Mouse (Mus musculus): ENCODE data around the gene Apom. TPM values are rescaled to one million over a fixed set of nuclear protein-coding genes. Genes with fewer than 3 reads are reported as not detected.

Apom gene
- polyA plus RNA-seq (2012; rRNA removed), result 0.15 and 0.25 TPM in 2 replicates

DNA sequence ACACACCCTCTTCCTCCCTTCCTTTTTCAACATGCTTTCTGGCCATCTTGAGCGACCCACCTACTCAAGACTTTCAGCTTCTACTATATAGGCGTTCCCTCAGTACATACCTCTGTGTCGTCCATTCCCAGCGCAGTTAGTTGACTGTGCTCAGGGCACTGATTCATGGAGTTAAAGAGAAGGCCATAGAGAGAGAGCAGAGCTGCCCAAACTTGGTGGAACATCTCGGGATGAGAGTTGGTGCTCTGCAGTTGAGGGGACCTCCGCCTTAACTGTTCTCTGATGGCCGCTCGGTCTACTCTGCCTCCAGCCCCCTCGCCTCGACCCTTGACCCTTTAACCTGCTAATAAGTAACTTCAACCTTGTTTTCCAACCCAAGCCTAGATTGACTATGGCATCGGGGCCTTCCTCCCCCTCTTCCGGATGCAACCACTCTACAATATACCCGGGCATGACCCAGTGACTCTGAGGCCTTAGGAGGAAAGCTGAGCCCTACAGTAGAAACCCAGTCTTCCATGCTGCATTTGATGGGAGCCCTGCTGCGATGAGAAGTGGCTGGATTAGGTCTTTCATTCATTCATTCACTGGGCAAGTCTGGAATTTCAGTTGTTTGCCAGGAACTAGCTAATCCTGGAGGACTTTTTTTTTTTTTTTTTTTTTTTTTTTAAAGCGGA is at the start of gene Apom:
TSS of gene Apom (minus strand) at position 551 of the 674 bp plus-strand sequence.
- Histone ChIP-seq H3K36me3 (ENCODE audit: control insufficient read depth, insufficient read depth, low read length) (peaks cover 13% of the 10 kb centered on the region), H3K4me1 (ENCODE audit: control insufficient read depth, insufficient read depth, insufficient read length, low read length) (peaks cover 9% of the 10 kb centered on the region), H3K4me3 (ENCODE audit: low read depth, low read length) (no peak within 1 kb of the TSS), H3K27me3 (ENCODE audit: control insufficient read depth, insufficient read depth, low read length) (no peaks in the 10 kb centered on the region), H3K27ac (ENCODE audit: insufficient read depth, low read depth, low read length) (no peak within 1 kb of the TSS)
- TF ChIP-seq CTCF (IDR thresholded peaks at IDR 0.05; ENCODE audit: extremely low read depth, insufficient read length, insufficient replicate concordance, low read depth, low read length) (no peak), POLR2A (IDR thresholded peaks at IDR 0.05; ENCODE audit: low read depth, low read length) (no peak)
- 53% methylated on average over 15 of the region's 15 CpGs for WGBS

DNA sequence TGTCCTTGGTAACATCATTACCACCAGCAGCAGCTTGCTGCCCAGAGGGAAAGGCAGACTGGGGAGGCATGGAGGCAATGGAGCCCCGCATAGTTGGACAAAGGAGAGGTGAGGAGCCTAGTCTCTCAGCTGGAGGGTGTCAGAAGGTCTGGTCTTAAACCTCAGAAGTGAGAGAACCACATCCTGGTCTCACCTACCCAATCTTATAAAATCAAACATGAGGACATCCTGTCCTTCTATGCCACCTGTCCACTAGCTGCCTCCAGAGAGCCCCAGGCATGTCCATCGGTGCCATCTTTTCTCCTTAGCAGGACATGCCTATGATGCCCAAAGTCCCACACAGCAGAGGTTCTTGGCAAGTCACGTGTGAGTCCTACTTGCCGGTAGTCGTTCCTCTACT is 48.2 kb upstream of the Apom start:
- Histone ChIP-seq H3K4me3 (ENCODE audit: low read depth, low read length) (no peak overlapping the region), H3K27me3 (ENCODE audit: control insufficient read depth, insufficient read depth, low read length) (no peaks in the 10 kb centered on the region), H3K4me1 (ENCODE audit: control insufficient read depth, insufficient read depth, insufficient read length, low read length) (no peaks in the 10 kb centered on the region), H3K27ac (ENCODE audit: insufficient read depth, low read depth, low read length) (no peak overlapping the region), H3K36me3 (ENCODE audit: control insufficient read depth, insufficient read depth, low read length) (no peaks in the 10 kb centered on the region)
- TF ChIP-seq CTCF (IDR thresholded peaks at IDR 0.05; ENCODE audit: extremely low read depth, insufficient read length, insufficient replicate concordance, low read depth, low read length), result no peak
- TF ChIP-seq POLR2A (IDR thresholded peaks at IDR 0.05; ENCODE audit: low read depth, low read length), result no peak
- WGBS, result 82% methylated on average over 5 of the region's 5 CpGs

DNA sequence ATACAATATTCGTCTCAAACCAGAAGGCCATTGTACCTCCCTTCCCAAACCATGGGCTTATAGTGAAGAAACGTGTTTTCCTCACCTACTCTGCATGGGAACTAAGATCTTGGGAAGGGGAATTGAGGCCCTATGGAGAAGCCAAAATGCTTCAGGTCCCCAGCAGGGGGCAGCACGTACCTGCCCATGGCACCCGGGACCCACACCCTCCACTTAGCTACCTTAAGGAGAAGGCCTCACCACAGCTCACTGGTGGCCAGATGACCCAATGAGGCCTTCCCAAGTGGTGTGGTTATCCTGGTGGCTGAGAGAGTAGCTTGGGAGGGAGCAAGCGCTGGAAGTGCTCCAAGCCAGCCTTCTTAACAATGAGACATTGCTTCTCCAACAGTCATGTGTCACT is 46.7 kb upstream of the Apom start:
- 18% methylated on average over 5 of the region's 5 CpGs for WGBS
- no peak overlapping the region for H3K4me3 ChIP-seq (ENCODE audit: low read depth, low read length)
- H3K36me3 ChIP-seq (ENCODE audit: control insufficient read depth, insufficient read depth, low read length), result no peaks in the 10 kb centered on the region
- no peaks in the 10 kb centered on the region for H3K27me3 ChIP-seq (ENCODE audit: control insufficient read depth, insufficient read depth, low read length)
- TF ChIP-seq CTCF (IDR thresholded peaks at IDR 0.05; ENCODE audit: extremely low read depth, insufficient read length, insufficient replicate concordance, low read depth, low read length) (peak; percentile 93), POLR2A (IDR thresholded peaks at IDR 0.05; ENCODE audit: low read depth, low read length) (no peak)
- H3K27ac ChIP-seq (ENCODE audit: insufficient read depth, low read depth, low read length), result no peak overlapping the region
- H3K4me1 ChIP-seq (ENCODE audit: control insufficient read depth, insufficient read depth, insufficient read length, low read length), result peaks cover 8% of the 10 kb centered on the region

DNA sequence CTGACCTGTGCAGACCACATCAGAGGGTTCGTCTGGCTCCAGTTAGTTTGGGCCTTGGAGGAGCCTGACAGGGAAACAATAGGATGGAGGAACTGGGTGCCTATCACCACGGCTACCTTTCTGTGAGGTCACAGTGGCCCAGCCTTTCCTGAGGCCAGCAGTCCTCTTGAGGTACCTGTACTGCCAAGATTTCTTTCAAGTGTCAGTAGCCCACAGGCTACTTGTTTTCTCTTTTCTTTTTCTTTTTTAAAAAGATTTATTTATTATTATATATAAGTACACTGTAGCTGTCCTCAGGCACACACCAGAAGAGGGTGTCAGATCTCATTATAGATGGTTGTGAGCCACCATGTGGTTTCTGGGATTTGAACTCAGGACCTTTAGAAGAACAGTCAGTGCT is 44.1 kb upstream of the Apom start, which contains the start of gene Aif1:
TSS of gene Aif1 (minus strand) at position 101 of the 400 bp plus-strand sequence.
- Histone ChIP-seq H3K27ac (ENCODE audit: insufficient read depth, low read depth, low read length) (peak within 1 kb of the TSS; percentile 20; the same call in 1 of the 2 replicates), H3K36me3 (ENCODE audit: control insufficient read depth, insufficient read depth, low read length) (no peaks in the 10 kb centered on the region), H3K4me1 (ENCODE audit: control insufficient read depth, insufficient read depth, insufficient read length, low read length) (peaks cover 18% of the 10 kb centered on the region), H3K4me3 (ENCODE audit: low read depth, low read length) (no peak within 1 kb of the TSS), H3K27me3 (ENCODE audit: control insufficient read depth, insufficient read depth, low read length) (no peaks in the 10 kb centered on the region)
- no peak for TF ChIP-seq POLR2A (IDR thresholded peaks at IDR 0.05; ENCODE audit: low read depth, low read length)
- TF ChIP-seq CTCF (IDR thresholded peaks at IDR 0.05; ENCODE audit: extremely low read depth, insufficient read length, insufficient replicate concordance, low read depth, low read length), result no peak
- WGBS, result 60% methylated on average over 2 of the region's 2 CpGs

DNA sequence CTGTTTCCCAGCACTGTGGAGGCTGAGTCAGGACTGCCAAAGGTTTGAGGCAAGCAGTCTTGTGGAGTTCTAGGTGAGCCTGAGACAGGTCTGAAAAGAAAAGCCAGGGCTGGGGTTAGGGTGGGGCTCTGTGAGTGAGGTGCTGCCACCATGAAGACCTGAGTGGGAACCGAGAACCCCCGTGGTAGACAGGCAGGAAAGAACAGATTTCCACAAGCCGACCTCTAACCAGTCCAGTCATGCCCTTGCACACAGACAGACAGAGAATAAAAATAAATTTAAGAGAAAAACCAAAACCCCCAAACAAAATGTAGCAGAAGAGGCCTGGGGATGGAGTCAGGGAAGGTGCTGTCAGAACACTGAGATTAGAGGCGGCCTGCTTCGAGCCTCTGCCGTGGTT is 43.5 kb upstream of the Apom start:
- Histone ChIP-seq H3K4me3 (ENCODE audit: low read depth, low read length) (no peak overlapping the region), H3K27me3 (ENCODE audit: control insufficient read depth, insufficient read depth, low read length) (no peaks in the 10 kb centered on the region), H3K36me3 (ENCODE audit: control insufficient read depth, insufficient read depth, low read length) (no peaks in the 10 kb centered on the region), H3K4me1 (ENCODE audit: control insufficient read depth, insufficient read depth, insufficient read length, low read length) (peaks cover 18% of the 10 kb centered on the region), H3K27ac (ENCODE audit: insufficient read depth, low read depth, low read length) (no peak overlapping the region)
- TF ChIP-seq CTCF (IDR thresholded peaks at IDR 0.05; ENCODE audit: extremely low read depth, insufficient read length, insufficient replicate concordance, low read depth, low read length), result no peak
- TF ChIP-seq POLR2A (IDR thresholded peaks at IDR 0.05; ENCODE audit: low read depth, low read length), result no peak
- 75% methylated on average over 6 of the region's 6 CpGs for WGBS

DNA sequence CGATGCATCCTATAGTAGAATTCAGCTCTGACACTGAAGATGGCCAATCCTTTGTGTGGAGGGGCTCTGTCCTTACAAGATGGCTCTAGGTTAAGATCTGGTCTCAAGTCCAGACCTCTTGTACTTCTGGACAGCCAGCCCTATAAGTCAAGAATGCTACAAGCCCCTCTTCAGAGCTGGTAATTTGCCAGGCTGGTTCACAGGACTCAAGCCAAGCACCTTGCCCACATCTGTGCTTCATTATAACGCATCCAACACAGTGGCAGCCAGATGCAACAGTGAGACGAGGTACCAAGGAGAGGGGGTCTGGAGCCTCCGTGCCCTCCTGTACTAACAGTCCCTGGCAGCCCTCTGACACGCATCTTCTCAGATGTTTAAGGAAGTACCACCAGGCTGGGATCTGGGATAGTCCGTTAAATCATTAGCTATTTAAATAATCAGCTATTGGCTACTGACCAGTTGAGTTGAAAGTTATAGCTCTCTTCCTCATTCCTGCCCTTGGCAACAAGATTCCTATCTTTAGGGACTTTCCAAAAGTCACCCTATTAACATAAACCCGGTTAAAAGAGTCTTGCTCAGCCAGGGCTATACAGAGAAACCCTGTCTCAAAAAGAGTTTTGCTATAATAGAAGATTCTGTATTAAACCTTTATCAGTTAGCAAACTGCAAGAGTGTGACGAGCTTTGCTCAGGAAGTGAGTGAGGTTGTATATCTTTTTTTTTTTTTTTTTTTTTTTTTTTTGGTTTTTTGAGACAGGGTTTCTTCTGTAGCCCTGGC is 42.5 kb upstream of the Apom start:
- Histone ChIP-seq H3K27ac (ENCODE audit: insufficient read depth, low read depth, low read length) (peak overlapping the region; percentile 79), H3K36me3 (ENCODE audit: control insufficient read depth, insufficient read depth, low read length) (no peaks in the 10 kb centered on the region), H3K4me1 (ENCODE audit: control insufficient read depth, insufficient read depth, insufficient read length, low read length) (peaks cover 18% of the 10 kb centered on the region), H3K4me3 (ENCODE audit: low read depth, low read length) (no peak overlapping the region), H3K27me3 (ENCODE audit: control insufficient read depth, insufficient read depth, low read length) (no peaks in the 10 kb centered on the region)
- TF ChIP-seq CTCF (IDR thresholded peaks at IDR 0.05; ENCODE audit: extremely low read depth, insufficient read length, insufficient replicate concordance, low read depth, low read length), result no peak
- WGBS, result 15% methylated on average over 8 of the region's 8 CpGs

DNA sequence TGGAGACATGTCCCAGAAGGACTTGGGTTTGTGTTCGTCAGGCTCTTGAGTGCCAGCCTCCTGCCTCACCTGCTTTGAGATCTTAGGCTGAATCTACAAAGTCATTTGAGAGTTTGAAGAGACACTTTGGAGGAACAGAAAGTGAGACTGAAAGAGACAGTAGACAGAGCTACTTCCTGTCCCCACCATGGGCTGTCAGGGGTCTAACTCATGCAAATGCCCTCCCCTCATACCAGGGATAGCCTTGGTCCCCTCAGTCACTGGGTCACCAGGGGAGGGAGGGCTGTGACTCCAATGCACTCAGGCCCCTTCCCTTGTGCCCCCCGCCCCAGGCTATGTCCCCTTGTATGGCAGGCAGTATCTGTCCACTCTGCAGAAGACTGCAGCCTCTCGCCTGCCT is 41.5 kb upstream of the Apom start:
- Histone ChIP-seq H3K27me3 (ENCODE audit: control insufficient read depth, insufficient read depth, low read length) (no peaks in the 10 kb centered on the region), H3K36me3 (ENCODE audit: control insufficient read depth, insufficient read depth, low read length) (no peaks in the 10 kb centered on the region), H3K4me3 (ENCODE audit: low read depth, low read length) (no peak overlapping the region), H3K4me1 (ENCODE audit: control insufficient read depth, insufficient read depth, insufficient read length, low read length) (peaks cover 18% of the 10 kb centered on the region), H3K27ac (ENCODE audit: insufficient read depth, low read depth, low read length) (peak overlapping the region; percentile 79)
- WGBS, result 74% methylated on average over 3 of the region's 3 CpGs
- TF ChIP-seq POLR2A (IDR thresholded peaks at IDR 0.05; ENCODE audit: low read depth, low read length) (no peak), CTCF (IDR thresholded peaks at IDR 0.05; ENCODE audit: extremely low read depth, insufficient read length, insufficient replicate concordance, low read depth, low read length) (no peak)
